Mouse (Mus musculus) stomach, embryonic 15.5 days (tissue): Measurements from ENCODE around the gene Rab23. TPM values are rescaled to one million over a fixed set of nuclear protein-coding genes. Genes with fewer than 3 reads are reported as not detected.

ENCODE experiments used
- ATAC-seq: fragments of 200-750 bp; cut with Nextera tagmentation; 2 replicates; pipeline ENCODE4 v1.8.0; 2017; ENCODE audit warnings: low read depth, moderate number of reproducible peaks, moderate TSS enrichment; ENCODE audit not compliant: insufficient read depth, low FRiP score
- H3K27ac ChIP-seq: fragments of 300-500 bp; sonication (generic); 2 replicates; pipeline ENCODE4 v1.5.1; 2015; ENCODE audit warnings: mild to moderate bottlenecking, inconsistent platforms
- H3K27me3 ChIP-seq: fragments of 300-500 bp; sonication (generic); replicated peaks from 2 replicates; pipeline ENCODE4 v1.6.1; 2015; ENCODE audit warnings: inconsistent platforms
- H3K36me3 ChIP-seq: fragments of 300-500 bp; sonication (generic); 2 replicates; pipeline ENCODE4 v1.6.1; 2015; ENCODE audit warnings: inconsistent platforms
- H3K4me1 ChIP-seq: fragments of 300-500 bp; sonication (generic); 2 replicates; pipeline ENCODE4 v1.6.1; 2015; ENCODE audit warnings: inconsistent platforms
- H3K4me2 ChIP-seq: fragments of 300-500 bp; sonication (generic); 2 replicates; pipeline ENCODE4 v1.6.1; 2015; ENCODE audit warnings: mild to moderate bottlenecking, inconsistent platforms
- H3K4me3 ChIP-seq: fragments of 300-500 bp; sonication (generic); replicated peaks from 2 replicates; pipeline ENCODE4 v1.5.1; 2015; ENCODE audit warnings: inconsistent platforms
- H3K9ac ChIP-seq: fragments of 300-500 bp; sonication (generic); 2 replicates; pipeline ENCODE4 v1.6.1; 2015; ENCODE audit warnings: inconsistent platforms
- H3K9me3 ChIP-seq: fragments of 300-500 bp; sonication (generic); 2 replicates; pipeline ENCODE4 v1.6.1; 2016; ENCODE audit warnings: inconsistent platforms
- WGBS: fragments of 180-500 bp; shearing (Covaris S2); methylation state at CpG from one replicate; pipeline ENCODE4 v1.1.7; 2015; 5-methylcytosine and 5-hydroxymethylcytosine counted together
- polyA plus RNA-seq: library from polyadenylated mRNA; unstranded; fragments of >200 nt; fragmentation: Nextera tagmentation; extraction: Ambion mirVana; gene quantifications from 2 replicates; pipeline ENCODE4 v1.2.1, GENCODE M21; 2015

Rab23 gene
- polyA plus RNA-seq, 1 experiment from 2014 or later = 24.1 TPM

DNA sequence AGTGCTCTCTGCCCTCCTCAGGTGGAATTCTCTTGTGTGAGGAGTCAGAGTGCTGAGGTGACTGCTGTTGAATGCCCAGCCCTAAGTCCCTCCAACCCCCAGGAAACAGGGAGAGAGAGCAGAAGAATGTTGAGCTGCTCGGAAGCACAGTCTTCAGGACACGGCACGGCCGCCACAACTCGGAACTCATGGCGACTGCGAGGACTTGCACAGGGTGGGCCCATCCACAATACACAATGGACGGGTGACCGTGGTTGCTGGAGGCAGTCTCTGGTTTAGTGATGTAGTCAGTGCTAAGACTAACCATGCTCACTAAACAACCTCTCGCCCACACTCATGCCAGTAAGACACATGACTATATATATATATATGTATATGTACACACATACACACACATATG is 51.9 kb downstream of the Rab23 start:
- WGBS = 90% methylated on average over 10 of the region's 10 CpGs
- Histone ChIP-seq H3K4me2 (no peak overlapping the region), H3K27ac (no peak overlapping the region), H3K4me3 (no peak overlapping the region), H3K9me3 (no peaks in the 10 kb centered on the region), H3K4me1 (no peaks in the 10 kb centered on the region), H3K27me3 (no peaks in the 10 kb centered on the region), H3K9ac (no peak overlapping the region), H3K36me3 (peaks cover 11% of the 10 kb centered on the region)
- no peak for ATAC-seq

DNA sequence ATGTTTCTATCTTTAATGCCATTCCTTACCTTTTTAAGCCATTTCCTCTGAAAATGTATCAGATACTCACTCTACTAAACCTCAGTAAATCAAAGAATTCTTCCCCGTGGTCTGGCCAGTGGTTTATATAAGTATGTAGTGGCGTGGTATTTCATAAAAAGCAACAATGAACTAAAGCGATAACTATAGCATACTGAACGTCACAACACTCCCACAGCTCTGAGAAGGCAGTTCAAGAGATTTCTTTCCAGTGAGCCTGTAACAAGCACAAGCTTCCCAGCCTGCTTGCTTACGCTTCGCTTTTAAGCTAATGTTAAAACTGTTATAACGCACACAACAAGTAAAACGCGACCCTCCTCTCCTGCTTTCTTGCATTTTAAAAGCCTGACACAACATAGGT is 52.4 kb downstream of the Rab23 start:
- no peaks in the 10 kb centered on the region for H3K4me1 ChIP-seq
- H3K4me2 ChIP-seq = no peak overlapping the region
- no peak overlapping the region for H3K27ac ChIP-seq
- 94% methylated on average over 9 of the region's 9 CpGs for WGBS
- H3K4me3 ChIP-seq = no peak overlapping the region
- no peak overlapping the region for H3K9ac ChIP-seq
- H3K27me3 ChIP-seq = no peaks in the 10 kb centered on the region
- H3K9me3 ChIP-seq = no peaks in the 10 kb centered on the region
- no peak for ATAC-seq
- H3K36me3 ChIP-seq = peaks cover 15% of the 10 kb centered on the region

DNA sequence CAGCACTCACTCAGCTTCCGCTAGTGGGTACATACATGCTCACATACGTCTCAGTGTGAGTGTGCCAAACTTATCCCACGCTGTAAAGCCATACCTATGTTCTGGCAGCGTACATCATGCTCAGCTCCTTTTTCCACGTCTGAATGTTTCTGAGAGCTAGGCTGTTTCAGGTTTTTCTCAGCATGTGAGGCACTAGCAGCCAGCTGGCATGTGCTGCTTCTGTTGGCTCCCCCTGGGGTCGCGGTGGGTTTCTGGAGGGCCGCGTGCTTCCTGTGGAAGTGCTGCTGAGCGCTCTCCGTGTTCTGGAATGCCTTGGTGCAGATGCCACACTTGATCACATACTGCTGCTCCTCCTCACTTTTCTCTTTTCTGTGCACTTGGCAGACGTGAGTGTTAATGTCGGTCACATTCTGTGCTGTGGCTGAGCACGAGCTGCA is 56.5 kb downstream of the Rab23 start:
- 86% methylated on average over 14 of the region's 14 CpGs for WGBS
- ATAC-seq = no peak

DNA sequence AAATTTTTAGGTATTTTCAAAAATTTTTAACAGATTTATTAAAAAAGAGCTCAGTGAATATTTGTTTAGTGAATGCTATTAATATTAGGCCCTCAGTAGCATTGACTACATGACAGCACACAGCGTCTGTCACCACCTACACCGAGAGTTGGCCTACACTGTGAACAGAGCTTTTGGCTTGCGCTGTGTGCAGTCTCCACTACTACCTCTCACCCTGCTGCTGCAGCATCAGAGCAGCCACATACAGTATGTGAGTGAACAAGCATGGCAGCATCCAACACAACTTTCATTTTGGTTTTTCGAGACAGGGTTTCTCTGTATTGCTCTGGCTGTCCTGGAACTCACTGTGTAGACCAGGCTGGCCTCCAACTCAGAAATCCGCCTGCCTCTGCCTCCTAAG is 64.9 kb downstream of the Rab23 start:
- WGBS = 91% methylated on average over 5 of the region's 5 CpGs
- H3K27ac ChIP-seq = no peak overlapping the region

More for the DNA sequence above, 56.5 kb downstream of the Rab23 start:
- Histone ChIP-seq H3K27me3 (no peaks in the 10 kb centered on the region), H3K4me2 (no peak overlapping the region), H3K4me1 (no peaks in the 10 kb centered on the region), H3K36me3 (peaks cover 13% of the 10 kb centered on the region; the same call in 1 of the 2 replicates), H3K4me3 (no peak overlapping the region), H3K9me3 (no peaks in the 10 kb centered on the region), H3K27ac (no peak overlapping the region), H3K9ac (no peak overlapping the region)

DNA sequence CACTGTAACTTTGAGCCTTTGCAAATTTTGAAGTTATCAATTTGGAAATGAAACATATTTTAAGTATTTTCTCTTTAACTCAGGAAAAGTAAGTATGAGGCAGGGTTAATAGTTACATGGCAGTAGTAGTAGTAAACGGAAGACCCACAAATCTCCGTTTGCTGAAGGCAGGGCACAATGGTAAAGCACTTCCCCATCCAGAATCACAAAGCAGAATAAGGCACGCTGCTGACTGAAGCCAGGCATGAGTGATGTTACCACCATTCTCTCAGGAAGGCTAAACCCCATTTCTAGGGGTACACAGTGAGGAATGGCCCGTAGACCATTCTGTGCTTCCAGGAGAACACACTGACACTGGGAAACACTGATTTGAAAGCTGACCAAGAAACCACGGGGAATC is 68.4 kb downstream of the Rab23 start:
- H3K36me3 ChIP-seq = no peaks in the 10 kb centered on the region
- H3K4me2 ChIP-seq = no peak overlapping the region
- H3K4me3 ChIP-seq = no peak overlapping the region
- H3K9me3 ChIP-seq = no peaks in the 10 kb centered on the region
- H3K27ac ChIP-seq = no peak overlapping the region
- H3K27me3 ChIP-seq = no peaks in the 10 kb centered on the region
- no peak overlapping the region for H3K9ac ChIP-seq
- ATAC-seq = no peak
- no peaks in the 10 kb centered on the region for H3K4me1 ChIP-seq
- WGBS = 66% methylated on average over 5 of the region's 5 CpGs

More for the DNA sequence above, 64.9 kb downstream of the Rab23 start:
- Histone ChIP-seq H3K4me3 (no peak overlapping the region), H3K9ac (no peak overlapping the region), H3K36me3 (no peaks in the 10 kb centered on the region), H3K4me2 (no peak overlapping the region), H3K9me3 (no peaks in the 10 kb centered on the region), H3K4me1 (no peaks in the 10 kb centered on the region), H3K27me3 (no peaks in the 10 kb centered on the region)
- ATAC-seq = no peak

DNA sequence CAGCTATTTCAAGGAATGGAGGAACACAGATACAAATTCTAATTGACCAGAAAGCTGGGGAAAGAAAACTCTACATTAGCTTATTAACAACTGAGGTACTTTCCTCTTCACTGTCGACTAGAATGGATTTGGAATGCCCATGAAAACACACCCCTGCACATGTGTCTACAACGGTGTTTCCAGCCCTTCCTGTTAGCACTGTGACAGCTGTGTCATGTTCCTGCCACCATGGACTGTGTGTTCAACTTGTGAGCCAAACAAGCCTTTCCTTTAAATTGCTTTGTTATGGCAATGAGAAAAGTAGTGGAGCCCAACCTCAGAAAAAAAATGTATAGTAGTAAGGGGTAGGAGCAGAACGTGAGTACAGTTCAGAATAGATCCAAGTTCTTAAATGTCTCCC is 68.8 kb downstream of the Rab23 start:
- H3K9me3 ChIP-seq = no peaks in the 10 kb centered on the region
- no peak overlapping the region for H3K4me3 ChIP-seq
- no peaks in the 10 kb centered on the region for H3K27me3 ChIP-seq
- H3K36me3 ChIP-seq = no peaks in the 10 kb centered on the region
- no peak overlapping the region for H3K27ac ChIP-seq
- no peak for ATAC-seq
- no peak overlapping the region for H3K4me2 ChIP-seq
- H3K9ac ChIP-seq = no peak overlapping the region
- 33% methylated on average over 3 of the region's 3 CpGs for WGBS
- H3K4me1 ChIP-seq = peaks cover under 1% of the 10 kb centered on the region; the same call in 1 of the 2 replicates

Other genes starting within 250 kb of the Rab23 start
- gene Prim2, start 50.1 kb upstream of the Rab23 start, polyA plus RNA-seq = 31.9 and 32.6 TPM in 2 replicates
- 64.5 and 71.5 TPM in 2 replicates for gene Bag2, start 37.9 kb downstream of the Rab23 start, polyA plus RNA-seq
- gene Zfp451, start 94.7 kb downstream of the Rab23 start, polyA plus RNA-seq = 20.2 and 21.0 TPM in 2 replicates
- gene Bend6, start 187.9 kb downstream of the Rab23 start, polyA plus RNA-seq = 0.83 and 1.1 TPM in 2 replicates
- 23.8 and 24.3 TPM in 2 replicates for gene Dst, start 188.3 kb downstream of the Rab23 start, polyA plus RNA-seq